Mouse (Mus musculus) heart, embryonic 16.5 days (tissue): ENCODE data around the gene Btbd9. TPM values are rescaled to one million over a fixed set of nuclear protein-coding genes. Genes with fewer than 3 reads are reported as not detected.

Experiments used
- ATAC-seq: fragments of 200-750 bp; cut with Nextera tagmentation; replicated peaks from 2 replicates; pipeline ENCODE4 v1.8.0; 2017; ENCODE audit warnings: moderate number of reproducible peaks; ENCODE audit not compliant: insufficient read depth, low FRiP score; ENCODE audit errors: extremely low read depth
- H3K27ac ChIP-seq: fragments of 300-500 bp; sonication (generic); 2 replicates; pipeline ENCODE4 v1.5.1; 2014; ENCODE audit warnings: mild to moderate bottlenecking, low read length, control low read depth, moderate library complexity
- H3K27me3 ChIP-seq: fragments of 300-500 bp; sonication (generic); 2 replicates; pipeline ENCODE4 v1.6.1; 2014; ENCODE audit warnings: low read length, mixed read lengths; ENCODE audit not compliant: control insufficient read depth, insufficient read depth
- H3K36me3 ChIP-seq: fragments of 300-500 bp; sonication (generic); 2 replicates; pipeline ENCODE4 v1.6.1; 2014; ENCODE audit not compliant: control insufficient read depth, insufficient read depth
- H3K4me1 ChIP-seq: fragments of 300-500 bp; sonication (generic); 2 replicates; pipeline ENCODE4 v1.6.1; 2014; ENCODE audit warnings: low read length, mixed read lengths; ENCODE audit not compliant: control insufficient read depth, insufficient read depth
- H3K4me2 ChIP-seq: fragments of 300-500 bp; sonication (generic); 2 replicates; pipeline ENCODE4 v1.6.1; 2014; ENCODE audit warnings: low read depth, mild to moderate bottlenecking, control low read depth, low read length
- H3K4me3 ChIP-seq: fragments of 300-500 bp; sonication (generic); 2 replicates; pipeline ENCODE4 v1.5.1; 2014; ENCODE audit warnings: mild to moderate bottlenecking, control low read depth, low read length
- H3K9ac ChIP-seq: fragments of 300-500 bp; sonication (generic); 2 replicates; pipeline ENCODE4 v1.6.1; 2014; ENCODE audit warnings: low read length, control low read depth
- H3K9me3 ChIP-seq: fragments of 300-500 bp; sonication (generic); replicated peaks from 2 replicates; pipeline ENCODE4 v1.6.1; 2016; ENCODE audit warnings: low read length; ENCODE audit not compliant: control insufficient read depth
- WGBS: fragments of 180-500 bp; shearing (Covaris S2); extraction: QIAGEN DNeasy Blood & Tissue Kit; methylation state at CpG from one replicate; pipeline ENCODE4 v1.1.7; 2014; 5-methylcytosine and 5-hydroxymethylcytosine counted together
- polyA plus RNA-seq: library from polyadenylated mRNA; unstranded; fragments of >200 nt; fragmentation: Nextera tagmentation; extraction: Ambion mirVana; gene quantifications from 2 replicates; pipeline ENCODE4 v1.2.1, GENCODE M21; 2015

The Btbd9 gene
- polyA plus RNA-seq, 1 experiment from 2014 or later, result 38.9 TPM

DNA sequence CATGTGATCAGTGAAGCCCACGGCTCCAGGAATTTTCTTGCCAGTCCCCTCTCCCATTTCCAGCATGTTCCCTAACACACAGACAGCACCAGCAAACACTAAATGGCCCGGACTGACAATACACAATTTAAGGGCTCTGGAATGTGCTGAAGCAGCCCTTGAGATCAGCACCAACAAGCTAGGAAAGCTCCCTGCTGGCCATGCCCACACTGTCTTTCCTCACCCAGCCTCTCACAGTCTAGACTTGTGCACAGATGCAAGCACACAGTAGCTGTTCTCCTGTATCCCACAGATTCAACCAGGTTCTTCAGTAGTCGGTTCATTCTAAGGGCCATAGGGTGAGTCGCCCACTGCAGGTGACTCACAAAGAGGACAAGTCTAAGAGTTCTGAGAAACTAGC lies 263.6 kb downstream of the Btbd9 start:
- no peak for ATAC-seq
- H3K27ac ChIP-seq, result no peak overlapping the region
- H3K4me2 ChIP-seq, result no peak overlapping the region
- WGBS, result 45% methylated on average over 4 of the region's 4 CpGs
- H3K9me3 ChIP-seq, result no peaks in the 10 kb centered on the region
- no peak overlapping the region for H3K4me3 ChIP-seq
- H3K36me3 ChIP-seq, result no peaks in the 10 kb centered on the region
- H3K27me3 ChIP-seq, result no peaks in the 10 kb centered on the region
- H3K9ac ChIP-seq, result no peak overlapping the region
- H3K4me1 ChIP-seq, result peaks cover 2% of the 10 kb centered on the region

GRCm38 (mm10) chr17:30309627-30310026 lies 266.7 kb downstream of the Btbd9 start:
- H3K9ac ChIP-seq, result no peak overlapping the region
- H3K4me2 ChIP-seq, result no peak overlapping the region
- 71% methylated on average over 4 of the region's 4 CpGs for WGBS
- no peak overlapping the region for H3K27ac ChIP-seq
- no peaks in the 10 kb centered on the region for H3K27me3 ChIP-seq
- no peaks in the 10 kb centered on the region for H3K36me3 ChIP-seq
- H3K4me3 ChIP-seq, result no peak overlapping the region
- H3K4me1 ChIP-seq, result peaks cover 5% of the 10 kb centered on the region
- no peaks in the 10 kb centered on the region for H3K9me3 ChIP-seq
- no peak for ATAC-seq

DNA sequence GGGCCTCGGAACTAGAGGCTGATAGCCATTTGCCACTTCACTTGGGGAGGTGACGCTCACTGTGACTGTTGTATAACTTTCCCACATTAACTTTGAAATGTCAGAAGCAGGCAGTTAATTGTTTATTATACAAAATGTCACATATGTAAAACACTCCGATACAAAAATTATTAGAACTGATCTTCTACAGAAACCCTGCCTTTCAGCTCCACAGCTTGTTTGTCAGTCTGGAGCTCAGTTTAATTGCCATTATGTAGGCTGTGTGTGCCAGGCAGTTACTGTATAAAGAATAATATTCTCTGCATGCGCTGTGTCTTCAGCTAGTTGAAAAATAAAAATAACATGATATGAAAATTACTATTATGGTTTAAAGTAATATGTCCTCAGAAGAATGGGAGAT lies 267.4 kb downstream of the Btbd9 start:
- no peak overlapping the region for H3K4me3 ChIP-seq
- no peak overlapping the region for H3K27ac ChIP-seq
- H3K27me3 ChIP-seq, result no peaks in the 10 kb centered on the region
- H3K9ac ChIP-seq, result no peak overlapping the region
- no peaks in the 10 kb centered on the region for H3K36me3 ChIP-seq
- H3K9me3 ChIP-seq, result no peaks in the 10 kb centered on the region
- 71% methylated on average over 4 of the region's 4 CpGs for WGBS
- ATAC-seq, result no peak
- H3K4me2 ChIP-seq, result no peak overlapping the region
- peaks cover 5% of the 10 kb centered on the region for H3K4me1 ChIP-seq

GRCm38 (mm10) chr17:30308317-30308716 lies 268.0 kb downstream of the Btbd9 start:
- no peaks in the 10 kb centered on the region for H3K9me3 ChIP-seq
- peaks cover 5% of the 10 kb centered on the region for H3K4me1 ChIP-seq
- H3K27me3 ChIP-seq, result no peaks in the 10 kb centered on the region
- no peak overlapping the region for H3K4me3 ChIP-seq
- no peak overlapping the region for H3K27ac ChIP-seq
- ATAC-seq, result no peak
- no peak overlapping the region for H3K9ac ChIP-seq
- WGBS, result 85% methylated on average over 13 of the region's 13 CpGs
- H3K36me3 ChIP-seq, result no peaks in the 10 kb centered on the region
- H3K4me2 ChIP-seq, result no peak overlapping the region

GRCm38 (mm10) chr17:30307168-30307567 lies 269.1 kb downstream of the Btbd9 start:
- WGBS, result 58% methylated on average over 10 of the region's 10 CpGs

DNA sequence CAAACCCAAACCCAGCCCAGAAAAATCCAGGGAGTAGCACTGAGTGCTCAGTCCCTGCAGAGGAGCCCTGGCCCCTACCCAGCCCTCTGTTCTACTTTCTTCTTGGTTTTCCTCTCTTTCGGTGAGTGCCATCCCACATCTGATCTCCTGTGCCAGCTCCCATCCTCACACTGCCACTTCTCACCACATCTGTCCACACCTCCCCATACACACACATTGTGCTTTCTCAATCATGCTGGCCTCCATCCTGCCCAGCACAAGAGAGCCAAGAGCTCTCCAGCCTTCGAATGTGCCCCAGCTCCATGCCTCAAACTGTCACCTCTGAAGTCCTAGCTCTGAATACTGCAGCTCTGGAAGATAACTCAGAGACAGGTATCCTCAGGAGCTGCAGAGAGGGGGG lies 271.5 kb downstream of the Btbd9 start:
- H3K9ac ChIP-seq, result no peak overlapping the region
- peaks cover 5% of the 10 kb centered on the region for H3K4me1 ChIP-seq
- H3K9me3 ChIP-seq, result no peaks in the 10 kb centered on the region
- H3K27ac ChIP-seq, result no peak overlapping the region
- H3K4me3 ChIP-seq, result no peak overlapping the region
- no peak overlapping the region for H3K4me2 ChIP-seq
- H3K27me3 ChIP-seq, result no peaks in the 10 kb centered on the region
- ATAC-seq, result no peak
- WGBS, result 54% methylated on average over 2 of the region's 2 CpGs
- no peaks in the 10 kb centered on the region for H3K36me3 ChIP-seq

More at GRCm38 (mm10) chr17:30307168-30307567, 269.1 kb downstream of the Btbd9 start:
- no peak overlapping the region for H3K9ac ChIP-seq
- no peaks in the 10 kb centered on the region for H3K27me3 ChIP-seq
- peaks cover 5% of the 10 kb centered on the region for H3K4me1 ChIP-seq
- no peak overlapping the region for H3K4me3 ChIP-seq
- ATAC-seq, result no peak
- no peak overlapping the region for H3K4me2 ChIP-seq
- H3K9me3 ChIP-seq, result no peaks in the 10 kb centered on the region
- H3K36me3 ChIP-seq, result no peaks in the 10 kb centered on the region
- no peak overlapping the region for H3K27ac ChIP-seq

GRCm38 (mm10) chr17:30301338-30301737 lies 274.9 kb downstream of the Btbd9 start:
- Histone ChIP-seq H3K4me2 (no peak overlapping the region), H3K4me1 (no peaks in the 10 kb centered on the region), H3K27ac (no peak overlapping the region), H3K4me3 (no peak overlapping the region), H3K36me3 (peaks cover 8% of the 10 kb centered on the region; the same call in 1 of the 2 replicates), H3K9me3 (no peaks in the 10 kb centered on the region), H3K9ac (no peak overlapping the region), H3K27me3 (no peaks in the 10 kb centered on the region)
- ATAC-seq, result no peak
- 92% methylated on average over 2 of the region's 2 CpGs for WGBS

GRCm38 (mm10) chr17:30297432-30297831 lies 278.9 kb downstream of the Btbd9 start:
- Histone ChIP-seq H3K27me3 (no peaks in the 10 kb centered on the region), H3K27ac (no peak overlapping the region), H3K4me1 (no peaks in the 10 kb centered on the region), H3K9me3 (no peaks in the 10 kb centered on the region), H3K36me3 (peaks cover 8% of the 10 kb centered on the region; the same call in 1 of the 2 replicates), H3K9ac (no peak overlapping the region), H3K4me3 (no peak overlapping the region), H3K4me2 (no peak overlapping the region)
- no peak for ATAC-seq
- 97% methylated on average over 8 of the region's 8 CpGs for WGBS

DNA sequence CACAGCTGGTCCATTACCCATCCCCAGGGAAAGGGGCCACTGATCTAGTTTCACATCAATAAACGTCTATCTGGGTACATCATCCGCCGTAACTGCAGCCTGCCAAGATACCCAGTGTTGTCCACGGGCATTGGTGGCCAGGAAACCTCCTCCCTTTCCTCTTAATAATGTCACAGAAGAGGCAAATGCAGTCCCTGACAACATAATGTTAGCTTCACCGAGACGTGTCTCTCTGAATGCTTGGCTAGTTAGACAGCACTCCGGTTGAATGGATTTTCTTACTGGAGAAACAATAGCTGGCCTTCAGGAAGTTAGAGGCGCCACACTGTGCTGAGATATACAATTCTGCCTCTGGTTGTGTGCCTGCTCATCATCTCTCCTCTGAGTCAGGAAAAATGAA lies 280.2 kb downstream of the Btbd9 start:
- Histone ChIP-seq H3K4me1 (no peaks in the 10 kb centered on the region), H3K27ac (no peak overlapping the region), H3K27me3 (no peaks in the 10 kb centered on the region), H3K4me2 (no peak overlapping the region), H3K9me3 (no peaks in the 10 kb centered on the region), H3K36me3 (peaks cover 8% of the 10 kb centered on the region; the same call in 1 of the 2 replicates), H3K4me3 (no peak overlapping the region), H3K9ac (no peak overlapping the region)
- ATAC-seq, result no peak
- WGBS, result 69% methylated on average over 8 of the region's 8 CpGs
